Mouse (Mus musculus) testis, adult 2 months (tissue): Measurements from ENCODE around the gene Tsnax.

ENCODE experiments used
- CTCF ChIP-seq: fragments of 200-500 bp; IDR thresholded peaks from 2 replicates; pipeline ENCODE4 v1.5.1; 2012; ENCODE audit warnings: low read depth, mild to moderate bottlenecking, inconsistent platforms, low read length, moderate library complexity; ENCODE audit not compliant: control insufficient read depth, insufficient read depth, insufficient replicate concordance
- POLR2A ChIP-seq: fragments of 200-500 bp; IDR thresholded peaks from 2 replicates; pipeline ENCODE4 v1.6.1; 2012; ENCODE audit warnings: low read depth, mild to moderate bottlenecking, inconsistent platforms, low read length, moderate library complexity; ENCODE audit not compliant: control insufficient read depth

GRCm38 (mm10) chr8:125028841-125029240, 16.0 kb downstream of the Tsnax start:
- TF ChIP-seq CTCF (no peak), POLR2A (no peak)
